Mouse (Mus musculus) retina, postnatal 7 days (tissue): ENCODE data around the gene Gpc6.

ENCODE experiments used
- DNase-seq: peaks from one replicate; pipeline ENCODE4 v3.0.0-alpha.2; 2012; ENCODE audit warnings: low read depth, low spot score

Gene Gpc6

DNA sequence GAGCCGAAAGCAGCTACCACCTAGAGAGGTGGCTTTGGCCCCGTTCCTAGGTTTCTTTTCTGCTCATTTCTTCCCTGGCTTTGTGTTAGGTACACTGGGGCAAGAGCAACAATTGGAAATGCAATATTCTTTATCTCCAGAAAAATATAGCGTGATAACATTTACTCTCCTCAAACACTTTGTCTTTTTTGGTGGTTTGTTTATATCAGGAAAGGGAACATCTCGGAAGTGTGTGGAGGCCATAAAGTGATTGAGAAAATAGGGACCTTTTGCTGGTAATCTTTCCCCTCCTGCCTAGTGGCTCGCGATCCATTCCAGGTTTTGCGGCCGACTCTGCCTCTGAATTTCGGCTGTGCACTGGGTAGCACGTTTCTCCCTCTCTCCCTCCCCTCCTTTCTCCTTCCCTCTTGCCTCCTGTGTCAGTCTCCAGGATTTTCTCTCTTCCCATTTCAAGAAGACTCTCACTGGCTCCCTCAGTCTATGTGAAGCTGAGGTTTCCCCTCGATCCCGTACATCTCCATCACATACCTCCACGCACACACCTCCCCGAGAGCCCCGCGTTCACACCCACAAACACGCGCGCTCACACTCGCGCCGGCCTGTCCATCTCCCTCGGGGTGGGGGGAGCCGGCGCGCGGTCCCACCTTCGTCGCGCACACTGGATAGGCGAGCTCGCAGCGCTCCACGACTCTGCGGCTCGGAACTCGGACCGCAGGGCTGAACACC, at the start of gene Gpc6:
TSS of gene Gpc6 (plus strand) at position 440 of the 726 bp plus-strand sequence.
- peak; percentile 46 for DNase-seq

DNA sequence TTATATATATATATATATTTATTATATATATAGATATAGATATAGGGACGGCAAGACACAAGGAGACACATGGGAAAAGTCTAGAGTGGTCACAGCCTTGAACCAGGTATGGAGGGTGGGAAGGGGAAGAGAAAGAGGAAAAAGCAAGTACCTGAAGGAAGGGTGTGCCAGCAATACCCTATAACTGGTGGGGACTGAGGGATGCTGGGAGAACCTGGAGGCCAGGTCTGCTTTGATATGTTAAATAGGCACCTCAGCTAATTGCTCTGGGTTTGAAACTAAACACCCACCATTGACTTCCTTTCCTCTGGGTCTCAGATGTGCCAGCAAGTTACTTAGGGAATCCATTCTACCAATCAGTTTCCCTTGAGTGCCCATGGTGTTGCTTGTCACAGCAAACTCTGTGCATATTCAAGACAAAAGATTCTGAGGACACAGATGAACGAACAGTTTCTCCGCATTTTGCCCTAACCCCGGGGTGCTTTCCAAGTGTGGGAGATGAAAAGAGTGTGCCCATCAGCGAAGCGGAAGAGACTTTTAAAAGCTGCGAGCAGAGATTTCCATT, 42.6 kb upstream of the Gpc6 start:
- no peak for DNase-seq

DNA sequence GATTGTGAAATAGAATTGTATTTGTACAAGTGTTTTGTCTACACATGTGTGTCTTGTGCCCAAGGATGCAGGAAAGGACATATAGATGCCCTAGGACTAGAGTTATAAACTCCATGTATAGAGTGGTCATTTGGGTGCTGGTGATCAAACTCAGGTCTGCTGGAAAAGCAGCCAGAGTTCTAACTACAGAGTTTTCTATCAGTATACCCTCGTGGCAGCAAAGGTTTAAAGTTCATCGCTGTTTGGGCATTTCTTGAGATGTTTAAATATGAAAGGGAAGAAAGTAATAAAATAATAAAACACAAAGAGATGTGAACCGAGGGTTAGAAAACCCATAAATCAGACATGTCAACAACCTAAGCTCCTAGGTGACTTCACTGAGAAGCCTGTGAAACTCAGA, 30.8 kb upstream of the Gpc6 start:
- DNase-seq = no peak

DNA sequence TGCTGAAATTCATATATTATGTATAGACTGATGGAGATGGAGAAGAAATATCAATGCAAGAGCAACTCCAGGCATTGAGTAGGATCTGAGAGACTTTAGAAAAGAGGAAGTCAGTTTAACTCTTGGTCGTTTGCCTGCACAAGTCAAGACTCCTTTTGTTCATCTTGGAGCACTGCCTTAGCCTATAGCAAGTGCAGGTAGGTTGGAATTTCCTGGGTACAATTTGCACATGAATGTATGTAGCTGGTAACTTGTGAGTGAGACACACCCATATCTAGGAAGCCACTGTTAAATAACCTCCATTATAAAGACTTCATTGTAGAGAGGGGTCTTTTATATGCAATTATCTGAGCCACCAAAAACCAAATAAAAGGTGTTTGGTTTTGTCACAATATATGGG, 27.1 kb upstream of the Gpc6 start:
- no peak for DNase-seq

DNA sequence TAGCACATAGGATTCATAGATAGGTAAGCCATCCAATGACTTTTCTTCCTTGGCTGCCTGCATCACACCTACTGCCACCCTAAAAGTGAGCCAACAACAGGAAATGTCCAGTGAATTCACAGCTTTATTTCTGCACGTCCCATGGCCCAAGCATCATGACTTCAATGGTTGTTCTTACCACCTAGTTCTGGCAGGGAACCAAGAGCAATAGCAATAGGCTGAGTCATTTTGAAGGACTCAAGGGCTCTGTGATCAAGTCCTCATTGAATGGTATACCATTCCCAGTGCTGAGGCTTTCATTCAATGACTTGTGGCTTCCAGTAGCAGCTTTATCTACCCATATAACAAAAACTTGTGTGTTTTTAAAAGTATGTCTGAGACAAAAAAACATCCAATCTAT, 13.3 kb upstream of the Gpc6 start:
- no peak for DNase-seq

DNA sequence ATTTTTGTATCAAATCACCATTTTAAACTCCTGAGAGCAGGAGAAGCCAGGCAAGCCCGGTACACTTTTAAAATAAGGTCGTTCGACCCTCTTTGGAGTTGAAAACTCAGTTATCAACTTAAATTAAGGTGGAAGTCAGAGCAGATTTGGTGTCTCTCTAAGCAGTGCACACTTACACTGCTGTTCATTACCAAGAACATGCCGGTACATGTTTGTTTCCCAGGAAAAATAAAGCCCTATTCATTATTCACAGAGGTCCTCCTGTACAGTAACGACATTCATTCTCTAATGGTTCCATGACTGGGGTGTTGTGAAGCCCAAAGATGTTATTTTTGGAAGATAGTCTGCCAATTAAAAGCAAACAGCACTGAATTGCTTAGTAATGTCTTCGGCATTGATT, 8.2 kb upstream of the Gpc6 start:
- DNase-seq = no peak

DNA sequence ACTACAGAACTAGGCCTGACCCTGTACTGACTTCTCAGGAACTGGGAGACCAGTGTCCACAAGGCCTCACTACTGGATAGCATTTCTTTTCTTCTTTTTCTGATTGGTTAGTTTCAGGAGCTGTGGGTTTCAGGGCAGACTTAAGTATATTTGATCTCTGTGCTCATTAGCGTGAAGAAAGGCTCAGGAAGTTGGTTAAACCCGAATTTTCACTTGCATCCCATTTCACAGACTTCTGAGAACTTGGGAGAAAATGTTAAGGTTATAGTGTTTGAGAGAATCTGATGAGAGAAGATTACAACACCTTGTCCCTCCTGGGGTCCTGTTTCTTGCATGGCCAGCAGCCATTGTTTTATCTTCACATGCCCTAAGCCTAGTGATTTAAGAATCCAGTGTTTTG, 849 bp upstream of the Gpc6 start:
- DNase-seq = no peak

DNA sequence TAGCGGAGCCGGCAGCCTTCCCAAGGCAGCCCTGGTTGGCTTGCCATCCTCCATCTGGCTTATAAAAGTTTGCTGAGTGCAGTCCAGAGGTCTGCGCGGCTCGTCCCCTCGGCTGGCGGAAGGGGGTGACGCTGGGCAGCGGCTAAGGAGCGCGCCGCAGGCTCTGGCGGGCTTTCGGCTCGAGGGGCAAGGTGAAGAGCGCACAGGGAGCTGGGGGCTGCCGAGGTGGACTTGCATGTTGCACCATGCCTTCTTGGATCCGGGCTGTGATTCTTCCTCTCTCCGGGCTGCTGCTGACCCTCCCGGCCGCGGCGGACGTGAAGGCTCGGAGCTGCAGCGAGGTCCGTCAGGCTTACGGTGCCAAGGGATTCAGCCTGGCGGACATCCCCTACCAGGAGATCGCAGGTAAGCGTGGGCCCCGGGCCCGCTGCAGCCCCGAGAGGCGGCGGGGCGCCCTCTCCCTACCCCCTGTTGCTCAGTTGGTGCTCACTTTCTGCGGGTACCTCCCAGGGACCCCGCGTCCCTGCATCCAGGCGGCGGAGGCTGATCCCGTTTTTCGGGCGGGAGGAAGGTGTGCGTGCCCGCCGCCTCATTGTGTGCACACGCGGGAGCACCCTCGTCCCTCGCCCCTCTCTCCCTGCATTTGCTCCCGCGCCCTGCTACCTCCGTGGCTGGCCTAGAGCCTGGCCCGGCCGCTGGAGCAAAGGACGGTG, 732 bp downstream of the Gpc6 start:
- no peak for DNase-seq

DNA sequence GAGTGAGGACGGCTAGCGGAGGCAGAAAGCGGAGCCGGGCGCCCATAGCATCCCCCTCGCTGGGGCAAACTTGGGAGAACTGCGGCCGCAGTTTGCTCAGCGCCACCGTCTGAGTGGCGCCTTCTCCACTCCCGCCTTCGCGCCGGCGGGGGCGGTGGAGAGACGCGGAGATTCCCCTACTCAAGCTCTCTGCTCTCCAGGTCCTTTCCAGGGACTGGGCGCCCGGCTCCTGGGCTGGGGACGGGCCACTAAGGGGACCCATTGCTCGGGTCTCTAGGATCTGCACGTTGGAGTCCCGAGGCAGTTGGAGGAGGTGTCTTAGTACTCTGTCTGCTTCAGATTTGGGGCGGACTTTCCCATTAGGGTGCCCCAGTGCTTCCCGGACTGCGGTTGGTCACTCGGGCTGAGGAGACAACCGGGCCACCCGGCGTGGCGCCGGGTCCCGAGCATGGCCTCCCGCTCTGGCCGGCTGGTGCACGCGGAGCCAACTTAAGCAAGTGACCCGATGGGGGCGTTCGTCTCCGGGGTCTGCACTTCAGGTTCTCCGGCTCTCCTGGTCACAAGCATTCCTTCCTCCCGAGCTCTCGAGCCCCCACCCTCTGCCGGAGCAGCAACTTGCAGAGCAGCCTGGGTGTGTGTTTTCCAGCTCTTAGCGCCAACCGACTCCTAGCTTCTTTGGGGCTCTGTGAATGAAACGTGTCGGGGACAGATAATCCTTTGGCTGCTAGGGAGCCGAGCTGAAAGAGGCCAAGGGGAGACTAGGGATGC, 1.5 kb downstream of the Gpc6 start:
- peak; percentile 62 for DNase-seq

DNA sequence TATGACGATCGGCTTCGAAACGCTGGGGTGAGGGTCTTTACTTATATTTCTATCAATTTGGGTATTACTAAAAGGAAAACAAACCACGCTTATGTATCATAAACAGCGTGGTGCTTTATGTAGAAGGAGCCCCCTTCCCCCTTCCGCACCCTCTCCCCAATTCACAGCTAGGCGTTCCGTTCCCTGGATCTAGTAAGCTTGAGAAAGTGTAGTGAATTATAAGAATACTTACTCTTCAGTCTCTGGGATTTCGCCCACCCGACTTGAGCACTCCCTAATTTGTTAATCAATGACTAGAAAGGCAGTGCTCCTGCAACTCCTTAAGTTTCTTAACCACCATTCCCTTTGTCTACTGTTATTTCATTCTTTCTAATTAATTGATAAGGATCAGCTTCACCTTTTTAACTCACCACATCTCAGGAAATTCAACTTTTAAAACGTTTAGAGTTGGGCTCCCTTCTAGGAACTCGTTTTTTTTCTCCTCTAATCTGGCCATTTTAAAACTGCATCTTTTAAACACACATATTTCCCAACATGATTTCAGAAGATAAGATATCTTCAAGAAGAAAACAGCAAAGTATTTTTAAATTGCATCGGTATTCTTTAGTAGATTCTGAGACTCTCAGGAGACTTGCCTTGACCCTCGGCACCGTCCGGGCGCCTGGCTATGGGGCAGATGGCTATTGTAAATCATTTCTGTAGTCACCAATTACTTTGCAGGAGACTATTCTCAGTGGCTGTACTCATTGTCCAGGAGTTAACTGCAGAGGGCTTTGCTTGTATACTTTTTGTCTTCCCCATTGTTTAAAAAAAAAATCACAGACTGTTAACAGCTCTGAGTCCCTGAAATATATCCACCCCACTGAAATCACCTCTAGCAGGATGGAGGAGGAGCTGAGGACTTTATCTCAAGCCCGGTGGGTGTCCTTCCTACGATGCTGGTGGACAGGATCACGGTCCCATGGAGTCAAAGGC, 2.5 kb downstream of the Gpc6 start:
- DNase-seq = no peak

DNA sequence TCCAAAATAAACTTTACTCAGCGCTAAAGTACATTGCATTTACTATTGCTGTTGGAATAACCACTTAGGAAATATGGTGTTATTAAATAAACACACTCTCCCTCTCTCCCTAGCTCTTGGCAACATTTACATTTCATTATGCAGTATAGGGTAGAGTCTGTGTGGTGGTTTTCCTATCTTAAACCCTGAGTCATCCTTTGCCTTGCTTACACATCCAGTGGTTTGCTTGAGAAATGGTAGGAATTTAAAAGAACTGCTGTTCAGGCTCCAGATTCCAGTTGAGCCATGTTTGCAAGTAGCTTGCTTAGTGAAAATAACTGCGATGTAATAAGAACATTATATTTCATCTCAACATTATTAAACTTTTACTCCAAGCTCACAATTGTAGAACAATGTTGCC, 3.3 kb downstream of the Gpc6 start:
- DNase-seq = no peak

DNA sequence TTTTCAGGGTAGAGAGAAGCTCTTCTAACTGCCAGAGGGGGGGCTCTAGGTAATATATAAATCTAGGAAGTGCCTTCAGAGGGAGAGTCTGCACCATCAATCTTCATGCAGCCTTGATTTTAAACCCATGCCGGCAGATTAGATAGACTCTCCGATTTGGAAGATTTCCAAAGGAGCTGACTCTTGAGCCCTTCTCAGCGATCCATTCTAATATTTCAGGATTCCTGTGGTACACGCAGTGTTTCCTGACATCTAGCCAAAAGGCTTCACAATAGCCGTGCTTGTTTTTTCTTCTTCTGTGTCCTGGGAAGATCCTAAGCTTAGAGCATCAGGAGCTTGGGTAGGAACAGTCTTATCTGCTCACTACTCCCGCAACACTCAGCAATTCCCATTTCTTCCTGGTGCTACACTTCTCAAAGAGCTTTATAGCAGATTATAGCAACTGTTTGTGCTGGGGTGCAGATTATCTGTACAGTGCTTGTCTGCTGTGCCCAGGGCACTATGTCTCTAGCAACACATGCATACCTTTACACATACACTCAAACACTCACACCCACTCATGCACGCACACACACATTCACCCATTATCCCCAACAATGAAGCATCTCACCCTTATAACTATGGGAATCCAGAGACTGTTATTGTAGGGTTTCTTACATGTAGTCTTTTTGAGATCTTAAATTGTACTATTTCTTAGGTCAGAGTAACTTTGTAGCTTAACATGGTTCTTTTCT, 3.8 kb downstream of the Gpc6 start:
- no peak for DNase-seq

DNA sequence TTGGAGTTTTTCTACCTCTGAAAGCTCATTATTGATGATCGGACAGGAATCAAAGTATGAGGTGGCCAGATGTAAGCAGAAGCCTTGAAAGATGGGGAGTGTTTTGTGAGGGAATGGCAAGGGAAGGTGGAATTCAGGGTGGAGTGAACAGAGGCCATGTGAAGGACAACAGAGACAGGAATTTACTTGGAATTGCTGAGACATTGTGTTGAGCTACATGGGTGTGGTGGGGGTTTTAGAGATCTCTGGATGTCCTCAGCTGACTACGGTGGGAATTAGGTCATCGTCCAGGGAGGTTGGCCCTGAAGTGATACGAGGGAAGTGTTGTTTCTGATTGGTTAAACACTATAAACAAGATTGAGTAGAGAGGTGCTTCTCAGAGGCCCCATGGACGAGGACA, 8.7 kb downstream of the Gpc6 start:
- no peak for DNase-seq

DNA sequence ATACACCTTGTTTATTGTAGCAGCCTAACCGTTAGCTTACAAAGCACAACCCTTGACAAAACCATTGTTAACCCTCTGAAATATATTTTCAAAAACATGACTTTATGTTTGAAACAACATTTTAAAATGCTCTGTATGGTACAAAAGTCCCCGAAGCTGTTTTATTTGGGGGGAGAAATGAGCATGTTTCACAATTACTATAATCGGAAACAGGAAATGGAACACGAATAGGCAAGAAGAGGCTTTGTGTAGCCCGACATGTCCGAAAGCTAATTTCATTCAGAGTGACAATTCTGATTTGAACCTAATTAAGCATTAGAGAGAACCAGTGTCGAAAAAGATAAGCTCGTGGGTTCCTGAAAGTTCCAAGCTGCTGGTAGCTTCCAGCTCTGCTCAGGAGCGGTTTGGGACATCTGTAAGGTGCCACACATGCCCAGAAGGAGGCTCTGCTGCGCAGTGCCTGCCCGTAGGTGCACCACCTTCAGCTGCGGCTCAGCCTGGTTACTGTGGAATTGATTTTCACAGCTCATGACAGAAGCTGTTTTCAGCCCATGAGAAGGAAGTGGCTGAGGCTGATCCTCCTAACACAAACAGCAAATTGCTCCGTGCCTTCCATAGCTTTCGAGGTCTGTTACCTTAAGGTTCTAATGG, 12.9 kb downstream of the Gpc6 start:
- DNase-seq = no peak

DNA sequence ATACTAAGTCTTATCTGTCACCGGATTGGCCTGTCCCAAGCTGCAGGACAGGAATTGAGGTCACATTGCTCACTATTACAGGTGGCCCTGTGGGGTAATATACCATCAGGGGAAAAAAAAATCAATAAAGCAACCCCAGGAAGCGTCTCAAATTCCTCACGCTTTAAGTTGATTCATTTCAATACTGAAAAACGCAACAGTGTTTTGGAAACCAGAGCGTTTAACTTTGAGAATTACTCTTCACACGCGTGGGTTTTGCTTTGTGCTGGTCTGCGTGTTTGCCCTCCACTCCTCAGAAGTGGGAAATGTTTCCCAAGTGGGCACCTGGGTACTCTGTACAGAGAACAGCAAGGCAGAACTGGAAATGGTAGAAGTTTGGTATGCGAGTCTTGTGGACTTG, 13.6 kb downstream of the Gpc6 start:
- DNase-seq = no peak

DNA sequence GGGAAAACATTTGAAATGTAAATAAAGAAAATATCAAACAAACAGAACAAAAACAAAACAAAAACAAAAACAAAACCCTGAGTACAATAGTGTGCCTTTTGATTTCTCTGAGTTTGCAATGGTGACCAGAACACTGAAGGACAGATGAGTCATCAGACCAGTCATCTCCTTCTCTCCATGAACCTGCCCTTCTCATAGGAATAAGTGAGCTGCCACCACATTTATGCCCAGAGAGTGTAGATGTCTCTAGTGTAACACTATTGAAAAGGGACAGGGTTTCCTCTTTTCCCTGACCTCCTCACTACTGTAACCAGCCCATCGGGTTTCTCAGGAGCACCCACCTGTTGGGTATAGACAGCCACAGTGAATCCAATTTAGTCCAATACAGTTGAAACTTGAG, 14.4 kb downstream of the Gpc6 start:
- no peak for DNase-seq

DNA sequence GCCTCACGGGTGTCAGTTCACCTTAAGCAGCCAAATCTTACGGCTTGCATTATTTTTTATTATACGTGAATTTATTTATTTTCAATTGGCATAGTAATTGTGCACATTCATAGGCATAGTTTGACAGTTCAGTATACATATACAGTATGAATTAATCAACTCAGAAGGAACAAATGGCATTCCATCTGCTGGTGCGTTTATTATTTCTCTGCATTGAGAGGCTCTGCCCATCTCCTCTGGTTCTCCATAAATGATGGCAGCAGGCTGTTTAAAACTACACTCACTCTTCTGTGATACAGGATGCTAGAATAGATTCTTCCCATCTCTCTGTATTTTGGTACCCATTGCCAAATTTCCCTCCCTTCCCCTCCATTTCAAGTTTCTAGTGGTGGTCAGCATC, 16.7 kb downstream of the Gpc6 start:
- DNase-seq = no peak

DNA sequence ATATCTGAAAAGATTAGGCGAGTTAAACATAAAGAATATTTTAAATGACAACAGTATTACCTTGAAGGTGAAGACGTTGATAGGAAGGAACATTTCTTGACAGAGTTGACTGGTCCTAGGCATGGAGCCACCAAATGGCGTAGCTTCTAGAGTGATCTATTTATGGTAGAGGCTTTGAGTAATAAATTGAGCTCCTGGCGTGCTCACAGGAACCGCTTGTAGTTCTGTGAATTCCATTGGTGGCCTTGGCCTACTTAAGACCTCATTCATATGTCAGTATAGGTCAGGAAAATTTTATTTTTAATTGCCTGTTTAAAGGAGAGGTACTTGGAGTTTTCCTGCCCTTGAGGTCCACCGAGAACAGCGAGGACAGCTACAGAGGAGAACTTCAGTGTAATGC, 18.6 kb downstream of the Gpc6 start:
- DNase-seq = no peak

DNA sequence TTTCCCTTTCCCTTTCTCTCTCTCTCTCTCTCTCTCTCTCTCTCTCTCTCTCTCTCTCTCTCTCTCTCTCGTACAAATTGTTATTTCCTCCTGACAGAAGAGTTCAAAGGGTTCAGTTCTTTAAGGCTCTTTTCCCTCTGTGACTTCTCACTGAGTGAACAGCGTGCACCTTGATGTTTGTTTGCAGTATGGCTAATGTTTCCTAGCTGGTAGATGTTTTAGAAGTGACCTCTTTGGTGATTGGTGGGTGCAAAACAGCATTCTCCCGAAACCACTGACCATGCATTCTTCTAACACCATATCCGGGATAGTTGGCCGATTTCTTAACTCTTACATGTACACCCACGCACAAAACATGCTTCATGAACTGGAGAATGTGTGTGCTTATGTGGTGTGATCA, 20.9 kb downstream of the Gpc6 start:
- DNase-seq = no peak

DNA sequence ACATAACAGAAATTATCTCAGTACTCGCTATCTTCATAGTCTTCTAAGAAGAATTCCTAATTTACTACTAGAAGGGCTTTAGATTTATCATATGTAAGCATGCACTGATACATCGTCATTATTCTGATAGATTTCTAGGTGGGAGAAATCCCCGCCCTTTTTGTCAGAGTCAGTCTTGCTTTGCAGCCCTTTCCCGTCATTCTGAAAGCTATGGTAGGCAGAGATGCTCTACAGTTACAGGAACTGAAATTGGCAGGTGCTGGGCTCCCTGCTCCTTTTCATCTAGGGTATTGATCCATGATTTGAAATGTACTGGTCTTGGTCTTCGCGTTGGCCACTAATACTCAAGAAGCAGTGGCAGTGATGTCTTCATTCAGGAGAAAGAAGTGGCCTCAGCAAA, 22.3 kb downstream of the Gpc6 start:
- no peak for DNase-seq
